Mouse (Mus musculus): Measurements from ENCODE around the gene St8sia4. TPM values are rescaled to one million over a fixed set of nuclear protein-coding genes. Genes with fewer than 3 reads are reported as not detected.
"Not testable (repeated sequence)": the region's sequence is repeated elsewhere in the genome, so short reads cannot be mapped to it uniquely, and the experiment has no call there.

Gene St8sia4
- total RNA-seq, 2 experiments from 2014 or later: 17.2 TPM

DNA sequence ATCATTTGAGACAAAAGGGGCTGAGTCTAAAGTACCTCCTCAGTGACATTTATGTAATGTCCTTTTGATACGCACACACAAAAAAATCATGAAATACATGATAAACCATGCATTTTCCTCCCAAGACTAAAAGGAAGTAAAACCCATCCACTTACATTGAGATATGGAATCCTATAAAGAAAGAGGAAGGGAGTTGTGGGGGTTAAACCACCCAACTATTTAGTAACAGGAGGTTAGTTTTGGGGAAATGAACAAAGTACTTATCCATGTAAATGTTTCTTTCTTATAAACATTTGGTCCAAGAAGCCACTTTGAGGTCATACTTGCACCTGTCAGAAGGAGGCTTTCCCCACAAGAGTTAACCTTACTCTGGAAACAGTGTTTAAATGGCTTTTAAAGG lies 69.3 kb downstream of the St8sia4 start:
- DNase-seq (ENCODE audit: low spot score in 2 of 2): no peak

GRCm38 (mm10) chr1:95596825-95597224 lies 70.5 kb downstream of the St8sia4 start:
- DNase-seq (ENCODE audit: low spot score in 2 of 2): no peak

GRCm38 (mm10) chr1:95591101-95591500 lies 76.3 kb downstream of the St8sia4 start:
- no peak for DNase-seq (ENCODE audit: low spot score in 2 of 2)

- no peak for DNase-seq (ENCODE audit: low spot score in 2 of 2)
These were observed 77.3 kb downstream of the St8sia4 start for GRCm38 (mm10) chr1:95590108-95590507.

- no peak for DNase-seq (ENCODE audit: low spot score in 2 of 2)
These were observed 77.9 kb downstream of the St8sia4 start for GRCm38 (mm10) chr1:95589471-95589870.

DNA sequence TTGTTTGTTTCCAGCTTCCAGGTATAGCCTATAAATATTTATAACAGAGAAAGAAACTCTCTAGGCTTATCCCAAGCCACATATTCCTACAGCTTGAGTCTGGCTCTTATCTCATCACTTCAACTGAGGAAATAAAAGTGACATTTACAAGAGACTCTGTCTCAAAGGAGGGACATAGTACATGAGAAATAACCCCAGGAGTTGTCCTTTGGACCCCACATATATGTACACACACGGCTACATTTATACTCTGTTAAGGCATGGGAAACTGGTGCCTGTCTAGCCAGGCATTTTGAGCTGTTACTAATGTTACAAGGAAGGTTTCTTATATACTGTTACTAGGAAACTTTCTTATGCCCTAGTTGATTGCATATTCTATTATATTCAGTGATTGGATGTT lies 84.1 kb downstream of the St8sia4 start:
- no peak for DNase-seq (ENCODE audit: low spot score in 2 of 2)

- no peak for DNase-seq (ENCODE audit: low spot score in 2 of 2)
These were observed 85.1 kb downstream of the St8sia4 start for GRCm38 (mm10) chr1:95582264-95582663.

DNA sequence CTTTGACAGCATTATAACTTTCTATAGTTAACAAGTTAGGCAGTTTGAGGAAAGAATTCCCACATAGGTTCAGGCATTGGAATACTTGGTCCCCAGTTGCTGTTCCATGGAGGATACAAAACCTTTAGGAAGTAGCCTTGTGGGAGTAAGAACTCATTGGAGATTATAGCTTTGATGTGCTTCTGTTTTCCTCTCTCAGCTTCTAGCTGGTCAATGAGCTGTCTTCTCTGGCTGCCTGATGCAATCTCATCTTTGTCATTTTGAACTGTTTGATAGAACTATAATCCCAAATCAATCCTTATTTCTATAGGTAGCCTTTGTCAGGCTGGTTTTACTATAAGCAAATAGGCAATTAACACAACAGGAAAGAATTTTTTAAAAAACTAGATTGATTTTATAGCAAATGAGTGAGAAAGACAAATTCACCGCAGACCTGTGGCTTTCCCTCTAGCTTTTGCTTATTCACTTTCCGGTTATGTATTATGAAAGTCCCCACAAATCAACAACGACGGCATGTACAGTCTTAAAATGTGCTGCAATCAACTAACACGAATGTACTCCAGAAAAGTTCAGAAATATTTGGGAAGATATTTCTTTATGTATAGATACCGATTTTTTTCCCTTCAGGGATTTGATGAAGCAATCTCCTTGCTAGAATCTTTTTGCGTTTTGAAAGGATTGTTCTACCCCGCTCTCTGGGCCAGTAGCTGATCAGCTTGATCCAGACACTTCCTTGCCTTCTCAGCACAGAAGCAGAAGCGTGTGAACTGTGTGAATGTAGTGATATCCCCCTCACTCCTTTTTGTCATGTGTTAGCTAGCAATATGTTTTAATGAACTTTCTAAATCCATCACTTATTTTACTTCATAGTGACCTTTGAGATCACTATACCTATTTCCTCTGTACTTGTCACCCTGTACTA lies 94.5 kb downstream of the St8sia4 start:
- no peak for DNase-seq (ENCODE audit: low spot score in 2 of 2)

- no peak for DNase-seq (ENCODE audit: low spot score in 2 of 2)
These were observed 96.3 kb downstream of the St8sia4 start for GRCm38 (mm10) chr1:95571106-95571505.

DNA sequence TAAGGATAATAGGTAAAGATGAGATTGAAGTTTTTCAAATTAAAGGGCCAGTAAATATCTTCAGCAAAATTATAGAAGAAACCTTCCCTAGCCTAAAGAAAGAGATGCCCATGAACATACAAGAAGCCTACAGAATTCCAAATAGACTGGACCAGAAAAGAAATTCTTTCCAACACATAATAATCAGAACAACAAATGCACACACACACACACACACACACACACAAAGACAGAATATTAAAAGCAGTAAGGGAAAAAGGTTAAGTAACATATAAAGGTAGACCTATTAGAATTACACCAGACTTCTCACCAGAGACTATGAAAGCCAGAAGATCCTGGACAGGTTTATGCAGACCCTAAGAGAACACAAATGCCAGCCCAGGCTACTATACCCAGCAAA lies 112.8 kb downstream of the St8sia4 start:
- not testable (repeated sequence) for DNase-seq (ENCODE audit: low spot score in 2 of 2)

DNA sequence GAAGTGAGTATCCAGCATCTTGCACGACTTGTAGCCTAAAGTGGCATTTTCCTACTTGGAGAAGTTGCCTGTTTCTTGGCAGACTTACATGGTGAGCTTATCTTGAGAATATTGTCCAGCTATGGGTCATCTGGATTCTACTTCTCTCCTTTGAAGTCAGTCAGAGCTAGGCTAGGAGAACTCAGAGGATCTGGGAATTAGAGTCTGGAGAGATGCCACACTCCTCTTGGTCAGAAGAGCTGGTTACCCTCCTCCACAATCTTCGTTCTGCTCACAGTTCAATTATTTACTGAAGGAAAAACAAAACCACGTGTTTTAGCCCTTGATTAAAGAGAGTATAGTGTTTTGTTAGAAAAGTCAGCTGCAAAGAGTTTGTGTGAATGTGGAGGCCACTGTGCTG lies 125.9 kb downstream of the St8sia4 start:
- no peak for DNase-seq (ENCODE audit: low spot score in 2 of 2)

Measured in layer of hippocampus, postnatal 10 days (tissue).